Mouse (Mus musculus) adrenal gland, adult 18-20 months (tissue): Measurements from ENCODE around the gene Gimap3. TPM values are rescaled to one million over a fixed set of nuclear protein-coding genes. Genes with fewer than 3 reads are reported as not detected.

ENCODE experiments used
- DNase-seq, 2 experiments: peaks; one replicate each; pipeline ENCODE4 v3.0.0; 2021 to 2022; ENCODE audit warnings: low spot score in 2 of 2
- long read RNA-seq, 2 experiments: library from polyadenylated mRNA; stranded (forward); transcript quantifications; one replicate each; pipeline ENCODE4 v2.0.0; 2021
- total RNA-seq, 2 experiments: library from RNA; stranded (reverse); gene quantifications; 1 replicate in 1 of 2; 2 replicates in 1 of 2; pipeline ENCODE4 v1.2.3; 2021

Gimap3 gene
- 10 to 100 TPM in 1 of 2 experiments, 1 to 10 TPM in 1; 7.8 to 11.3 TPM for total RNA-seq
- long read RNA-seq, experiment 1, partial matches to known transcripts: 8 of 14 reads
- long read RNA-seq, experiment 1, other reads (novel, unspliced or antisense): 5 of 14 reads
- long read RNA-seq, experiment 2, partial matches to known transcripts: 1 of 18 reads
- long read RNA-seq, experiment 2, other reads (novel, unspliced or antisense): 13 of 18 reads

GRCm38 (mm10) chr6:48770696-48771095 lies at the start of gene Gimap3:
Gene Gimap3, minus strand, starts transcription at chr6:48770851.
- DNase-seq: no peak

GRCm38 (mm10) chr6:48817815-48818214 lies 47.2 kb upstream of the Gimap3 start:
- DNase-seq: peak; percentile 66 to 76

- DNase-seq: no peak
Observed at GRCm38 (mm10) chr6:48815013-48815412, 44.4 kb upstream of the Gimap3 start.

- no peak for DNase-seq
Observed at GRCm38 (mm10) chr6:48809494-48810219, 39.0 kb upstream of the Gimap3 start.

GRCm38 (mm10) chr6:48806746-48807145 lies 36.1 kb upstream of the Gimap3 start:
- no peak for DNase-seq

GRCm38 (mm10) chr6:48804346-48804745 lies 33.7 kb upstream of the Gimap3 start:
- DNase-seq: no peak

GRCm38 (mm10) chr6:48803406-48804051 lies 32.9 kb upstream of the Gimap3 start:
- no peak for DNase-seq

- no peak for DNase-seq
Observed at GRCm38 (mm10) chr6:48801897-48802296, 31.2 kb upstream of the Gimap3 start.

- no peak for DNase-seq
Observed at GRCm38 (mm10) chr6:48787867-48788266, 17.2 kb upstream of the Gimap3 start.

- no peak for DNase-seq
Observed at GRCm38 (mm10) chr6:48785601-48786000, 14.9 kb upstream of the Gimap3 start.

GRCm38 (mm10) chr6:48785189-48785588 lies 14.5 kb upstream of the Gimap3 start:
- no peak for DNase-seq

GRCm38 (mm10) chr6:48784406-48784805 lies 13.8 kb upstream of the Gimap3 start:
- no peak for DNase-seq

GRCm38 (mm10) chr6:48772030-48772429 lies 1.4 kb upstream of the Gimap3 start:
- DNase-seq: peak; percentile 86

GRCm38 (mm10) chr6:48768933-48769332 lies 1.7 kb downstream of the Gimap3 start:
- DNase-seq: no peak

GRCm38 (mm10) chr6:48768178-48768869 lies 2.3 kb downstream of the Gimap3 start:
- no peak for DNase-seq

- DNase-seq: no peak
Observed at GRCm38 (mm10) chr6:48764496-48764895, 6.2 kb downstream of the Gimap3 start.

- DNase-seq: no peak
Observed at GRCm38 (mm10) chr6:48763567-48764270, 6.9 kb downstream of the Gimap3 start.

GRCm38 (mm10) chr6:48747091-48747966 lies 23.3 kb downstream of the Gimap3 start:
- no peak for DNase-seq

GRCm38 (mm10) chr6:48745959-48746889 lies 24.4 kb downstream of the Gimap3 start, which contains the start of gene Gimap5:
Gene Gimap5, plus strand, starts transcription at chr6:48746197.
- peak; percentile 22 to 38 for DNase-seq
